Mouse (Mus musculus) kidney, adult 2 months (tissue): Measurements from ENCODE around the gene Ahcyl2. TPM values are rescaled to one million over a fixed set of nuclear protein-coding genes. Genes with fewer than 3 reads are reported as not detected.
"Not testable (repeated sequence)": the region's sequence is repeated elsewhere in the genome, so short reads cannot be mapped to it uniquely, and the experiment has no call there.

Experiments used
- DNase-seq: peaks from one replicate; pipeline ENCODE4 v3.0.0; 2021
- H3K27ac ChIP-seq: fragments of 200-500 bp; 2 replicates; pipeline ENCODE4 v1.5.1; 2012; ENCODE audit warnings: low read depth, low read length, control low read depth, inconsistent platforms; ENCODE audit not compliant: insufficient read depth
- H3K27me3 ChIP-seq: fragments of 200-500 bp; replicated peaks from 2 replicates; pipeline ENCODE4 v1.6.1; 2012; ENCODE audit warnings: mild to moderate bottlenecking, moderate library complexity, low read length, inconsistent platforms; ENCODE audit not compliant: control insufficient read depth, insufficient read depth
- H3K36me3 ChIP-seq: fragments of 200-500 bp; 2 replicates; pipeline ENCODE4 v1.6.1; 2012; ENCODE audit warnings: mild to moderate bottlenecking, moderate library complexity, low read length, inconsistent platforms; ENCODE audit not compliant: control insufficient read depth, insufficient read depth
- H3K4me1 ChIP-seq: fragments of 200-500 bp; 2 replicates; pipeline ENCODE4 v1.6.1; 2011; ENCODE audit warnings: low read length; ENCODE audit not compliant: control insufficient read depth, insufficient read depth
- H3K4me3 ChIP-seq: fragments of 200-500 bp; 2 replicates; pipeline ENCODE4 v1.5.1; 2011; ENCODE audit warnings: mild to moderate bottlenecking, low read depth, low read length, control low read depth; ENCODE audit not compliant: insufficient read depth
- CTCF ChIP-seq: fragments of 200-500 bp; conservative IDR thresholded peaks from 2 replicates; pipeline ENCODE4 v1.5.1; 2011; ENCODE audit warnings: low read depth, mild to moderate bottlenecking, control low read depth, low read length, moderate library complexity, mixed read lengths; ENCODE audit not compliant: insufficient read depth, insufficient read length
- POLR2A ChIP-seq: fragments of 200-500 bp; IDR thresholded peaks from one replicate; pipeline ENCODE4 v1.6.1; 2011; ENCODE audit warnings: low read depth, low read length, control low read depth
- WGBS: fragments of 180-500 bp; shearing (Covaris S2); methylation state at CpG from one replicate; pipeline ENCODE4 v1.1.7; 2018; 5-methylcytosine and 5-hydroxymethylcytosine counted together
- polyA plus RNA-seq: library from polyadenylated mRNA; depleted of rRNA; stranded (reverse); fragments of >200 nt; gene quantifications from 2 replicates; pipeline ENCODE4 v1.2.3, GENCODE M21; 2012

The Ahcyl2 gene
- polyA plus RNA-seq, 1 experiment, result 122 TPM

DNA sequence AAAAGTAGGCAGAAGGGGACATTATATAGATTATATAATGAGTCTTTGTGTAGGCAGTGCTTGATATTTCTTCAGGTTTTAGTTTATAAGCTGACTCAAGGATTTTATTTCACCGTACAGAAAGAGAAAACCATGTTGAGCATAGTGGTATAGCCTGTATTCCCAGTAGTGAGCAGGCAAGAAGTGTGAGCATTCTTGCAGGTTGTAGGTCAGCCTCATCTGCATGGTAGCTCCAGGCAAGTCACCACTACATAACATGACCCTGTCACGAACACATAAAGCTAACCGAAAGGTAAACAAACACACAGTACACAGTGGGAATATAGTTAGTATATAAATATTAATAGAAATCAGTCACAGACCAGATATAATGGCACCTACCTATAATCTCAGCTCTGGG lies 47.2 kb downstream of the Ahcyl2 start:
- no peak for TF ChIP-seq POLR2A
- H3K27ac ChIP-seq, result no peak overlapping the region
- H3K4me1 ChIP-seq, result peaks cover 5% of the 10 kb centered on the region; the same call in 1 of the 2 replicates
- H3K36me3 ChIP-seq, result no peaks in the 10 kb centered on the region
- H3K4me3 ChIP-seq, result no peak overlapping the region
- no peak for DNase-seq
- 66% methylated on average over 3 of the region's 3 CpGs for WGBS
- no peaks in the 10 kb centered on the region for H3K27me3 ChIP-seq

DNA sequence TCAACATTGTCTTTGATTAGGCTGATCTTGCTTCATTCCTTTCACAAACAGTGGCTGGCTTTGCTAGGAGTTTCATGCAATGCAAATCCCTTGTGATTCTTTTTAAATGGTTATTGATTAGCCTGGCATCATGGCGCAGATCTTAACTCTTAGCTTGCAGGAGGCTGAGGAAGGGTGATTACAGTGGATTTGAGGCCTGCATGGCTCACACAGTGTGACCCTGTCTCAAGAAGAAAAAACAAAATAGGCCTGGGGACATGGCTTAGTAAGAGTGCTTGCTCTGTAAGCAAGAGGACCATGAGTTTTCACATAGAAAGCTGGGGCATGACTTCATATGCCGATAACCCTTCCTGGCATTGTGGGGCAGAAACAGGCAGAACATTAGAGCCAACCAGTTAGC lies 47.8 kb downstream of the Ahcyl2 start:
- H3K27me3 ChIP-seq, result no peaks in the 10 kb centered on the region
- DNase-seq, result no peak
- 80% methylated on average over 2 of the region's 2 CpGs for WGBS

DNA sequence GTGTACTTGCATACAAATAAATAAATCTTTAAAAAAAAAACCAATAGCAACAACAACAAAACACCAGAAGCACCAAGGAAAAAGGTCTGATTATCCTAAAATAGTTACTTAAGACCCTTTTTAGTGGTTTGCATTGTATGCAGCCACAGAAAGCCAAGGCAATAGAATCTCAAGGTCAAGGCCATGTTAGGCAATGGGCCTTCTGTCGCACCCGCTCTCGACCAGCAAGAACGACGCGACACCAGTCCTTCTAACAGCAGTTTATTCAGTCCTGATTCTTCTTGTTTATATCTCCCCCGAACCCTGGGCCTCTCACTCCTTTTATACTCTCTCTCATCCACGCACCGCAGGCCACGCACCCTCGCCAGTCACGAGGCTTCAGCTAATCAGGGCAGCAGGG lies 48.6 kb downstream of the Ahcyl2 start:
- not testable (repeated sequence) for H3K27ac ChIP-seq, DNase-seq, H3K4me3 ChIP-seq, H3K27me3 ChIP-seq, H3K36me3 ChIP-seq
- 93% methylated on average over 12 of the region's 12 CpGs for WGBS
- H3K4me1 ChIP-seq, result peaks cover 11% of the 10 kb centered on the region; the same call in 1 of the 2 replicates

More for the DNA sequence above, 47.8 kb downstream of the Ahcyl2 start:
- H3K4me3 ChIP-seq, result no peak overlapping the region
- TF ChIP-seq CTCF (no peak), POLR2A (no peak)
- H3K36me3 ChIP-seq, result no peaks in the 10 kb centered on the region
- H3K27ac ChIP-seq, result no peak overlapping the region
- peaks cover 8% of the 10 kb centered on the region; the same call in 1 of the 2 replicates for H3K4me1 ChIP-seq

DNA sequence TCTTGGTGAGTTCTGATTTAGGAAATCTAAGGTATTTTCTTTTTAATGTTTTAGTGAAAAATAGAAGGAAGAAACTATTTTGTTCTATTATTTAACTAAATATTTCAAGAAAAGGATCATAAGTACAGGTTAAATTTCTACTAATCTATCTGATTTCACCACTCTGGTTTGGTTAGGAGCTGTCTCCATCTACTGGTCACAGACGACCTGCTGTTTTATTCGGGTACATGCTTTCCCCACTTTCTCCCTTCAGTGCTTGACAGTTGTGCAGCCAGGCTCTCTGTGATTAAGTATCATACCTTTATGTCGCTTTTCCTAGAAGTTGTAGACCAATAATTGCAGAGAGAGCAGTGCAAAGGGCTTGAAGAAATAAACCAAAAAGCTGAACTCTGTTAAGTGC lies 51.5 kb downstream of the Ahcyl2 start:
- WGBS, result 10% methylated on average over 3 of the region's 3 CpGs
- Histone ChIP-seq H3K27me3 (no peaks in the 10 kb centered on the region), H3K4me3 (no peak overlapping the region), H3K36me3 (no peaks in the 10 kb centered on the region), H3K27ac (no peak overlapping the region), H3K4me1 (peaks cover 17% of the 10 kb centered on the region)
- DNase-seq, result peak; percentile 76
- TF ChIP-seq CTCF (peak; percentile 57), POLR2A (no peak)

DNA sequence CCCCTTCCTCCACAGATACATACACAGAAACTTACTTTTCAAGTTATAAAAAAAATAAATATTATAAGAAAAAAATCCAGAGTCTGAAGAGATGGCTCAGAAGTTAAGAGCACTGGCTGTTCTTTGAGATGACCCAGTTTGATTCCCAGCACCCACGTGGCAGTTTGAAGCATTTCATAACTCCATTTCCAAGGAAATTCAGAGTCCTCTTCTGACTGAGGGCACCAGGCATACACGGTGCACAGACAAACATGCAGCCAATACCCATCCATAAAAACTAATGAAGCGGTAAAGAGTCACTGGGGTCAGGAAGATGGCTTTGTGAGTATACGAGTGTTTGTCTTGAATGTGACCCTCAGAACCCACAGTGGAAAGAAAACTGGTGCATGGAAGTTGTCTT lies 52.5 kb downstream of the Ahcyl2 start:
- H3K27me3 ChIP-seq, result no peaks in the 10 kb centered on the region
- 40% methylated on average over 4 of the region's 4 CpGs for WGBS
- H3K4me3 ChIP-seq, result no peak overlapping the region
- no peaks in the 10 kb centered on the region for H3K36me3 ChIP-seq
- TF ChIP-seq CTCF, result no peak
- no peak for TF ChIP-seq POLR2A
- DNase-seq, result peak; percentile 54
- peaks cover 22% of the 10 kb centered on the region for H3K4me1 ChIP-seq
- no peak overlapping the region for H3K27ac ChIP-seq

DNA sequence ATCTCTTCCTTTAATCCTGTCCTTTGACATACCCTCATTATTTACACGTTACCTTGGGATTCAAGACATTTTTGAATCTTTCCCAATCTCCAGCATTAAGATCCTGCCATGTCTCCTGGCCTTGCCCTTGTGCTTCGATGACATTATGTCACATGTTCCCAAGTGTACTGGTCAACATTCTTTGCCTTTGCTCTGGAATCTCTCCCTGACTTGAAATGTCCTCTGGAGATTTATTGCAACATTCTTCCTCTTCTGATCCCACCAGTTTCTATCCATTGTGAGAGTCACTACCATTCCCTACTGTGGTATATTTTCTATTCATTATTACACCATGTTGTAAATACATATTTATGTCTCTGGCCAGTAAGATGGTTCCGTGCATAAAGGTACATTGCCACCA lies 53.1 kb downstream of the Ahcyl2 start:
- Histone ChIP-seq H3K27me3 (no peaks in the 10 kb centered on the region), H3K4me3 (no peak overlapping the region), H3K4me1 (peaks cover 27% of the 10 kb centered on the region), H3K27ac (peak overlapping the region; percentile 31; the same call in 1 of the 2 replicates), H3K36me3 (no peaks in the 10 kb centered on the region)
- 72% methylated on average over 3 of the region's 3 CpGs for WGBS
- TF ChIP-seq POLR2A (no peak), CTCF (no peak)
- DNase-seq, result no peak

DNA sequence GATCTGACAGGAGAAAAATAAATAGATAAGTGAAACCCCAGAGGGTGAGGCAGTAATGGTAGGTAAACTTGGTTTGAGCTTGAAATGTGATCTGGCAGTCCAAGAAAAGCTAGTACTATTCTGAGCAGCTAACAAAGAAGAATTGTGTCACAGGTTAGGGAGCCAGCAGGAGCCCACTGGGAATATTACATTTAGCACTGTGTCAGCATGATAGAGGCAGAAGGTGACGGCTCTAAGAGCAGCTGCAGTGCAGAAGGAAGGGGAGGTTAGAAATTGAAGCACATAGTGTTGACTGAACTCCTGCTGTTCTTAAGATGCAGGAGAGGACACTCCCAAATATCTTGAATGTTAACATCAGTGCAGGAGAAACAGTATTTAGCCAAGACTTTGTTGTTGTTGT lies 54.0 kb downstream of the Ahcyl2 start:
- Histone ChIP-seq H3K27ac (no peak overlapping the region), H3K4me1 (peaks cover 32% of the 10 kb centered on the region), H3K36me3 (no peaks in the 10 kb centered on the region), H3K27me3 (no peaks in the 10 kb centered on the region), H3K4me3 (no peak overlapping the region)
- no peak for DNase-seq
- TF ChIP-seq POLR2A (no peak), CTCF (no peak)
- WGBS, result 41% methylated on average over 1 of the region's 1 CpGs

DNA sequence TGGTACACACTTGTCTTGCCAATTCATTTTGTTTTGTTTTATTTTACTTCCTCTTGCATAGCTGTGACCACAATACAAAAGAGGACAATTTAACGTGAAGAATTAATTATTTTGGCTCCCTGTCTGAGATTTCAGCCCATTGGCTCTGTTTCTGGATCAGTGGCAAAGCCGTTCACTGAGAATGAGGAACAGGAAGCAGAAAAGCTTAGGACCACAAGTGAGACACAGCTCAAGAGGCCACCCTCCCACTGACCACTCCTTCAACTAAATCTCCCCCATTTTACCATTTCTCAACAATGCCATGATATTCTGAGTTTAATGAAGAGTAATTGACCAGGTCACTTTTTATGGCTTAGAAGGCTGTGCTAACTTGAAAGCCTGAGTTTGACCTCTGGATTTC lies 57.5 kb downstream of the Ahcyl2 start:
- DNase-seq, result peak; percentile 30
- no peaks in the 10 kb centered on the region for H3K36me3 ChIP-seq
- H3K4me3 ChIP-seq, result no peak overlapping the region
- 15% methylated on average over 2 of the region's 2 CpGs for WGBS
- H3K27me3 ChIP-seq, result no peaks in the 10 kb centered on the region
- 0 out of 2 replicates have a peak overlapping the region, but pooled peaks have one; percentile 28 for H3K27ac ChIP-seq
- H3K4me1 ChIP-seq, result peaks cover 39% of the 10 kb centered on the region
- no peak for TF ChIP-seq CTCF
- no peak for TF ChIP-seq POLR2A
